Mouse (Mus musculus): ENCODE measurements at regions not wholly inside any gene's neighbourhood (a gene's known extent, or its start where the extent isn't known, plus 50 kb on each side); places are given as distances from the start of the nearest gene placed in this dataset.
A peak's percentile ranks its signal among the peaks of the same experiment; 100 is the strongest.

GRCm38 (mm10) chr10:37617708-37618300, 479.1 kb upstream of the Marcks start:
- no peak for DNase-seq (ENCODE audit: extremely low spot score, low spot score)

GRCm38 (mm10) chr10:37615926-37616691, 477.4 kb upstream of the Marcks start:
- DNase-seq (ENCODE audit: extremely low spot score, low spot score): peak; percentile 37

GRCm38 (mm10) chr10:37613936-37614335, 475.2 kb upstream of the Marcks start:
- DNase-seq (ENCODE audit: extremely low spot score, low spot score): no peak

- DNase-seq (ENCODE audit: extremely low spot score, low spot score): no peak
Measured at GRCm38 (mm10) chr10:37603529-37603928, 464.8 kb upstream of the Marcks start.

- DNase-seq (ENCODE audit: extremely low spot score, low spot score): no peak
Measured at GRCm38 (mm10) chr10:37602936-37603335, 464.2 kb upstream of the Marcks start.

- no peak for DNase-seq (ENCODE audit: extremely low spot score, low spot score)
Measured at GRCm38 (mm10) chr10:37589889-37590288, 451.2 kb upstream of the Marcks start.

GRCm38 (mm10) chr10:37589009-37589408, 450.3 kb upstream of the Marcks start:
- DNase-seq (ENCODE audit: extremely low spot score, low spot score): no peak

GRCm38 (mm10) chr10:37571171-37571570, 432.5 kb upstream of the Marcks start:
- DNase-seq (ENCODE audit: extremely low spot score, low spot score): no peak

- no peak for DNase-seq (ENCODE audit: extremely low spot score, low spot score)
Measured at GRCm38 (mm10) chr10:37561705-37562104, 423.0 kb upstream of the Marcks start.

GRCm38 (mm10) chr10:37549446-37549845, 410.7 kb upstream of the Marcks start:
- DNase-seq (ENCODE audit: extremely low spot score, low spot score): no peak

DNA sequence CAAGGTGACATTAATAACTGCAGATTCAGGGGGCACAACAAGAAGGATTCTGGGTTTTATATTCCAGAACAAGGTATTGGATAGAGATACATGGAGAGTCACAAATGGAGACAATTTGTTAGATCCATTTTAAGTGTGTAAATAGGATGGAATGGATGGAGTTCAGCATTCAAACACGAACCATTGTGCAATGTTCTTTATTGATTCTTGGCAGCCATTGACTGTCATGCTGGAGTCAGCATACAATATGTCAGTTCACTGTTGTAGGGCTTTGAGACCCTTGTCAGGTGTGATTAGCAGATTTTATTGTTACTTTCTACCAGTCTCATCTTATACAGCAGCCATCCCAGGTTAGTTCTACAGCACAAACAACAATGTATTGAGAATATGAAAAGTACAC, 402.0 kb upstream of the Marcks start:
- DNase-seq (ENCODE audit: extremely low spot score, low spot score): no peak

DNA sequence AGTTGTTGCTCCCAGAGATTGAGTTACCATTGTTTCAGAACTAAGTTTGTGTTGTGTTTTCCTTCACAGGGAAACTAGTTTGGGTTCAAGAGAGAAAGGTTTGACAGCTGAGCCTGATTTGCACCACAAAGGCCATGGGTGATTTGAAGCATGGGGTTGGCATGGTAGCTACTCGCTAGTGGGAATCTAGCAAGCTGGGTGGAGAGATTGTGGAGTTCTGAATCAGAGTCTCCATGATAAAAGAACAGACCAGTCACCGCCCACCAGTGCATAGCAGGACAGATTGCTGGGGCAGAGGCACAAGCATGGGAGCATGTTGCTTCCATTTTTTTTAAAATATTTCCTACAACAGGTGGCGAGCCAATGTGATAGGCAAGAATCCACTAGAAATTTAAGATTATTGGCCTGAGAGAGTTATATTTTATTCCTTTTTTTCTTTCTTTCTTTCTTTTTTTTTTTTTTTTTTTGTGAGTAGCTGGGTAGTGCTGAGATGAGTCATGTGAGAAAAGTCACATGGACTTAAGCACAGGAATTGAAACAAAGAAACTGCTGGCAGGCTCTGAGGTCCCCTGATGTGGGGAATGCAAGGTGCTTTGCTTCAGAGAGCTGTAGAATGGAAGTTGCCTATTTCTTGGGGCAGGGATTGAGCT, 367.4 kb upstream of the Marcks start:
- DNase-seq (ENCODE audit: extremely low spot score, low spot score): no peak

DNA sequence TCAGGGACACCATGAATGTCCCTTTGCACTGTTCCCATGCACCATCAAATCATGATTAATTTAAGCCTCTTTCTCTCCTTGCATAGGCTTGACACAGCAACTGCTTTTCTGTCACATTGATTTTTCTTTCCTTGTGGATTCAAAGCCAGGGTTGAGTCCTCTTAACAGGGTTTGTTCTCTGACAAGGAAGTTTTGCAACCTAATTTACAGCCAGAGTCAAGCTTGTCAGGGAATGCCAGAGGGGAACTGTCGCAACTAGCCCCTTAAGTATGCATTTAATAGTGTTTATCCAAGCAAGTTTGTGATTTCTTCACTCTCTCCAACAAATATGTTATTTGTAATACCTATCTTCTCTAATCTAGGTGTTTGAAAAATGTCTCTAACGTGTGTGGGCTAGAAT, 365.7 kb upstream of the Marcks start:
- no peak for DNase-seq (ENCODE audit: extremely low spot score, low spot score)

- no peak for DNase-seq (ENCODE audit: extremely low spot score, low spot score)
Measured at GRCm38 (mm10) chr10:37502505-37502904, 363.8 kb upstream of the Marcks start.

DNA sequence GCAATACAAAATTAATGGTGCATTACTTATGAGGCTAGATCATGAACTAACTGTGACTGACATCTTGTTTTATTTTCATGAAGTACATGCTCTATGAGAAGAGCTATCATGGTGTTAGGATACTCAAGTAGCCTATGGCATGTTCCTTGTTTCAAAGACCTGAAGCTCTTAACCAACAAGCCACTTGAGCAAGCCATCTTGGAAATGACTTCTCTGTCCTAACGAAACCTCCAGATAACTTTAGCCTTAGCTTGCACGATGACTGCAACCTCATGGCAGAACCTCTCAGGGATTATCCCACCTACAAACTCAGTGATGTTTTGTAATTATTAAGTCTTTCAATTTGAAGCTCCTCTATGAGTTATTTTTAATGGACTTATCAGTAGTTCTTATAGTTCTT, 362.3 kb upstream of the Marcks start:
- no peak for DNase-seq (ENCODE audit: extremely low spot score, low spot score)

- DNase-seq (ENCODE audit: extremely low spot score, low spot score): no peak
Measured at GRCm38 (mm10) chr10:37495467-37495866, 356.7 kb upstream of the Marcks start.

GRCm38 (mm10) chr10:37494552-37495166, 355.9 kb upstream of the Marcks start:
- DNase-seq (ENCODE audit: extremely low spot score, low spot score): no peak

- no peak for DNase-seq (ENCODE audit: extremely low spot score, low spot score)
Measured at GRCm38 (mm10) chr10:37494098-37494497, 355.4 kb upstream of the Marcks start.

GRCm38 (mm10) chr10:37484311-37485023, 345.7 kb upstream of the Marcks start:
- DNase-seq (ENCODE audit: extremely low spot score, low spot score): no peak

DNA sequence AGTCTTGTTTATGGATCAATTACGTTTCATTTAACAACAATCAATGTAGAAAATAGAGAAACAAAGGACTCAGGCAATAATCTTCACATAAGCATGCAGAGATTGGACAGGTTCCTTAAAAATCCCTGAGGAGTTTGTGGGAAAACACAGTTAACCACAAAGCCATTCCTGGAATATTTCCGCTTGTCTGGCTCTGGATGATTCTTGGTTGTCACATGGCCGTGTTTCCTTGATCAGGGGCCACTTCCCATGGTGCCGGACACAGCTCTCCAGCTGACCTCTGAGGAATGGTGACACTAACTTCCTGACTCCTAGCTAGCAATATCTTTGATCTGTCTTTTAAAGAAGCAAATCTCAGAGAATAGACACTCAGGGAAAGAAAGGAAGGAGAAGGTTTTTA, 344.8 kb upstream of the Marcks start:
- no peak for DNase-seq (ENCODE audit: extremely low spot score, low spot score)

GRCm38 (mm10) chr10:37481879-37482278, 343.2 kb upstream of the Marcks start:
- no peak for DNase-seq (ENCODE audit: extremely low spot score, low spot score)

- DNase-seq (ENCODE audit: extremely low spot score, low spot score): no peak
Measured at GRCm38 (mm10) chr10:37480331-37480730, 341.6 kb upstream of the Marcks start.
